Mouse (Mus musculus) spleen, postnatal 4 days (tissue): ENCODE data around the gene Taf10.

Source experiments
- DNase-seq, 2 experiments: peaks; one replicate each; pipeline ENCODE4 v3.0.0; 2022; ENCODE audit warnings: low spot score in 2 of 2

The Taf10 gene

DNA sequence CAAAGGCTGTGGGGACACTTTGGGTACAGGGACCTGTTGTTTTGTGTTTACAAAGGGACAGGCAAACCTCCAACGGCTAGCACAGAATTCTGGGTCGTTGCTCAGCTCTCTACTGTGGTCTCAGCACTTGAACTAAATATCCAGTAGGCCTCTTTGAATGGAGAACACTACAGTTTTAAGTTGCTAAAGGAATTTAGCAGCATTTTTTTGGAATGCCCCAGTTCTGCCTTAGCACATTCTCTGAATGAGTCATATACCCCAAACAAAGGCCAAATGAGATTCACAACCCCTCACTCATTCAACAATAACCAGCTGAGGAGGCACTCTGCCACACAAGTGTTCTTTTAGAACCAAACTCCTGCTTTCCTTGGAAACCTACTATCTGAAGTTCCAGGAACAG is 22.2 kb downstream of the Taf10 start:
- DNase-seq, result no peak

DNA sequence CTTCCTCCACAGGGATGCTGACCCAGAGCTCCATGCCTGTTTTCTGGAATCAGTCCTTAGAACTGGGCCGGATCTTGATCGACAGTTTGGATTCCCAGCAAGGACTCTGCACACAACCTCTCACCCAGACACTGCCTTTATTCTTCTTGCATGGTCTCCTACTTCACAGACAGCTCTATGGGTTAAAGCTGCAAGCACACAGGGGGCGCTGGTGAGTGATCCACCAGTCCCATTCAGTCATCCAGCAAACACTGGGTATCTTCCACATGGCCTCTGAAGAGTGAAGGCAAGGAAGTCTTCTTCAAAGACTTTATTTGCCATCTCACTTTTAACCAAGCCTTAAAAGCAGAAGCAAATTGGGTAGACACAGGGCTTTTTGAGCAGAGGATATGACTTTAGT is 28.8 kb downstream of the Taf10 start:
- no peak for DNase-seq

DNA sequence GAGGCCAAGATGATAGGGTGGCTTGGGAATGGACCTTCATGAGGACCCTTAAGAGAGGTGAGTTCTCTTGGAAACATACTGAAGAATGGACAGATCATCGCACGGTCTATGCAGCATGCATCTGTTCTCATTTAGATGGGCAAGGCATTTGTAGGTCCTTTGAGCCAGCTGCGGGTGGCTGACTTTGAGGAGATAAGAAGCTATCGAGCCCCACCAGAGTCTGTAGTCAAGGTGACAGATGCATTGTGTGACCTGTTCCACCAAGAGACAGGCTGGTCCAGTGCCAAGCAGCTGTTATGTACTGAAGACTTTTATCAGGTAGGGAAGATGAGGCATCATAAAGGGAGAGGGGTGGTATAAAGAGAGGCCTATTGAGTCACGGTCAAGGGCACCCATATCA is 35.4 kb downstream of the Taf10 start:
- DNase-seq, result peak in 1 of 2 experiments; percentile 44

DNA sequence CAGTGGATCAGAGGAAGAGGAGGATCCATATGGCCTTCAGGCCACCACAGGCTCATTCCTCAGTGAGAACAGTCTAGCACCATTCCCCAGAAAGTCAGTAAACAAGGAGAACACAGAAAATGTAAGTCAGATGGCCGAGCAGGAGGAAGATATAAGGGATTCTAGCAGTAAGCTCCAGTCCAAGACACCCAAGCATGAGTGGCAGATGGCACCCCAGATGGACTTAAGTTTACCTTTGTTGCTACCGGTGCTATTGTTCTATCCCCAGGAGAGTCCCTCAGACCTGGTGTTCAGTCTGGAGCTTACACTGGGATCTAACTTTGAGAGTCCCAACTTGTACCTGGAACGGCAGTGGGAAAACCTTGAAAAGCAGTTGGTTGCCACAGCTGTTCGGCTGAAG is 40.3 kb downstream of the Taf10 start:
- DNase-seq, result no peak

GRCm38 (mm10) chr7:105703184-105703583 is 41.0 kb downstream of the Taf10 start:
- DNase-seq, result no peak

DNA sequence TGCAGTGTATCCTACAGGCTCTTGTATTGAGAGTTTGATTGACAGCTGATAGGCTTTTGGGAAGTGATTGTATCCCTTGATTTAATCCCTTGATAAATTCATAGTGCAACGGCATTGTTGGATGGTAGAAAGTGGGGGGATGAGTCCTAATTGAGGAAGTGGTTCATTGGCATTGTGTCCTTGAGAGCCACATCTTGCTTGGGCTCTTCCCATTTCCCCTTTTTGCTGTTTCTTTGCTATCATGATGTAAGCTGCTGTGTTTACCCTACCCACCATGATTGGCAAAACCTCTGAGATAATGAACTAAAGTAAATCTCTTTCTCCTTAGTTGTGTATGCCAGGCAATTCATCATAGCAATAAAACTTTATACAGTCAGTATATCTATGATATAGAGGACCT is 53.3 kb downstream of the Taf10 start:
- DNase-seq, result no peak
